Mouse (Mus musculus) kidney, adult 2 months (tissue): Measurements from ENCODE around the gene Smyd3.

ENCODE experiments used
- CTCF ChIP-seq: fragments of 200-500 bp; conservative IDR thresholded peaks from 2 replicates; pipeline ENCODE4 v1.5.1; 2011; ENCODE audit warnings: low read depth, mild to moderate bottlenecking, control low read depth, low read length, moderate library complexity, mixed read lengths; ENCODE audit not compliant: insufficient read depth, insufficient read length
- POLR2A ChIP-seq: fragments of 200-500 bp; IDR thresholded peaks from one replicate; pipeline ENCODE4 v1.6.1; 2011; ENCODE audit warnings: low read depth, low read length, control low read depth

DNA sequence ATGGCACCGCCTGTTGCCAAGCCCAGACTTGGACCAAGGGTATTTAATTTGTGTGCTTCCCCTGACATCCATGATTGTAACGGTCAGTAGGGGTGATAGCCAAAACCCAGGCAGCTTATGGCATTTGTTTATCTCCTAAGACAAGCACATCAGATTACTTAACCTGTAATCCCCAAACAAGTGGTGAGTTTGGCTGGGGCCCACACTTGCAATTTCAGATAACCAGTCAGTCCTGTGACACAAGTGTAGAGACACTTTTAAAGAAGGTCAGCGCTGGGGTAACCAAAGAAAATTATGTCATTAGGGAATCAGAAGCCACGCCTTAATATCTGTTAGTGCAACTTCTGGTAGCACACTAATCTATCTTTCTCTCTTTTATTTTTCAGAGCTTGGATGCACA lies 456.8 kb downstream of the Smyd3 start:
- TF ChIP-seq CTCF = no peak
- no peak for TF ChIP-seq POLR2A
